ENCODE assay signal across 17 mouse cellular contexts in the genomic region with DNA sequence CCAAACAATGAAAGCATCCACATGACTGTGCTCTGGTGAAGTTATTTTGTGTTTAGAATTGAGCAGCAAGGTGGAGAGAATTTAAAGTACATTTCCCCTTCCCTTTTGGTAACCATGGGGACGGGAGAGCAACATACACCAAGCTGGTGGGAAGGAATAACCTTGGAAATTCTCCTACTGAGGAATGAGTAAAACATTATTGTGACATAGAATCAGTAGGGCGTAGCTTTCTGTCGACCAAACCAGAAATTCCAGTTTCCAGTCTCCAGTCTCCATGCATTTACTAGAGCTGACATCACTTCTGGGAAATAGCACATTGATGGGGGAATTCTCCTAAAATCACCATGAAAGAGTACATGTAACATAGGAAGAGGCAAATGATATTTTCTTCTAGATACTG. TPM values are rescaled to one million over a fixed set of nuclear protein-coding genes. Genes with fewer than 3 reads are reported as not detected.
A peak's percentile ranks its signal among the peaks of the same experiment; 100 is the strongest.
DNase-seq lines count a peak whose midpoint lies in the region; ATAC-seq and TF ChIP-seq lines count a peak whose summit lies in the region.
"Had no signal": no experiment of that assay in that cellular context is flagged by ENCODE, and none has a peak within 500 bp of the region (broad histone marks: within the 10 kb centered on the region; RNA-seq: fewer than 3 reads in every experiment).

No protein-coding gene starts in this region.

- H3K4me2 ChIP-seq in forebrain, postnatal 0 days (ENCODE audit: low read depth): no peak overlapping the region
- H3K4me2 ChIP-seq in forebrain, embryonic 12.5 days: no peak overlapping the region
- no peak overlapping the region for H3K4me2 ChIP-seq in lung, embryonic 14.5 days
- H3K4me2 ChIP-seq: forebrain, embryonic 13.5 days; heart, embryonic 15.5 days; hindbrain, embryonic 12.5 days; limb, embryonic 13.5 days had no signal

- ATAC-seq in forebrain, postnatal 0 days: peak; percentile 47; the same call in 1 of the 2 replicates
- no peak for ATAC-seq in forebrain, embryonic 12.5 days (ENCODE audit: low FRiP score)
- no peak for ATAC-seq in lung, embryonic 14.5 days (ENCODE audit: insufficient read depth)
- ATAC-seq: forebrain, embryonic 13.5 days had no signal

- no peak for DNase-seq in forebrain, postnatal 0 days
- DNase-seq in lung, embryonic 14.5 days: peak; percentile 56
- DNase-seq in lung, postnatal 4 days: no peak
- peak; percentile 12 for DNase-seq in brain, embryonic 14.5 days (ENCODE audit: low read depth)
- DNase-seq in large intestine, adult 2 months (ENCODE audit: low read depth, low spot score): peak; percentile 6
- DNase-seq in heart, adult 11 months: no peak
- DNase-seq in adrenal gland, adult 18-20 months (ENCODE audit: low spot score in 2 of 2): no peak
- DNase-seq: cerebellum, adult 2 months; thymus, postnatal 36 days had no signal

- H3K9me3 ChIP-seq in forebrain, postnatal 0 days (ENCODE audit: low read length): no peaks in the 10 kb centered on the region
- no peaks in the 10 kb centered on the region for H3K9me3 ChIP-seq in forebrain, embryonic 12.5 days
- H3K9me3 ChIP-seq in lung, embryonic 14.5 days (ENCODE audit: low read depth, low read length): no peaks in the 10 kb centered on the region
- H3K9me3 ChIP-seq: forebrain, embryonic 13.5 days; heart, embryonic 15.5 days; hindbrain, embryonic 12.5 days; limb, embryonic 13.5 days; megakaryocyte, embryonic 14.5 days had no signal

- H3K9ac ChIP-seq in forebrain, postnatal 0 days: no peak overlapping the region
- H3K9ac ChIP-seq in forebrain, embryonic 12.5 days: no peak overlapping the region
- H3K9ac ChIP-seq in lung, embryonic 14.5 days: no peak overlapping the region
- H3K9ac ChIP-seq: forebrain, embryonic 13.5 days; heart, embryonic 15.5 days; hindbrain, embryonic 12.5 days; limb, embryonic 13.5 days had no signal

- no peaks in the 10 kb centered on the region for H3K36me3 ChIP-seq in forebrain, postnatal 0 days (ENCODE audit: insufficient read depth)
- no peaks in the 10 kb centered on the region for H3K36me3 ChIP-seq in forebrain, embryonic 12.5 days (replicated peaks)
- no peaks in the 10 kb centered on the region for H3K36me3 ChIP-seq in lung, embryonic 14.5 days (ENCODE audit: insufficient read depth)
- H3K36me3 ChIP-seq: heart, embryonic 15.5 days; hindbrain, embryonic 12.5 days; limb, embryonic 13.5 days had no signal

- H3K27me3 ChIP-seq in forebrain, postnatal 0 days (ENCODE audit: insufficient read depth, low read length): no peaks in the 10 kb centered on the region
- H3K27me3 ChIP-seq in forebrain, embryonic 12.5 days: no peaks in the 10 kb centered on the region
- H3K27me3 ChIP-seq in lung, embryonic 14.5 days (ENCODE audit: insufficient read depth, low read length): no peaks in the 10 kb centered on the region
- H3K27me3 ChIP-seq: CH12.LX; forebrain, embryonic 13.5 days; heart, embryonic 15.5 days; hindbrain, embryonic 12.5 days; limb, embryonic 13.5 days; megakaryocyte, embryonic 14.5 days had no signal

- WGBS in forebrain, postnatal 0 days: 65% methylated on average over 3 of the region's 3 CpGs
- WGBS in forebrain, embryonic 12.5 days: 85% methylated on average over 3 of the region's 3 CpGs
- WGBS in lung, embryonic 14.5 days: 54% methylated on average over 3 of the region's 3 CpGs
- 28% methylated on average over 3 of the region's 3 CpGs for WGBS in large intestine, adult 2 months

- no peaks in the 10 kb centered on the region for H3K4me1 ChIP-seq in forebrain, postnatal 0 days (ENCODE audit: insufficient read depth)
- H3K4me1 ChIP-seq in forebrain, embryonic 12.5 days: no peaks in the 10 kb centered on the region; the same call in 1 of the 2 replicates
- no peaks in the 10 kb centered on the region; the same call in 1 of the 2 replicates for H3K4me1 ChIP-seq in lung, embryonic 14.5 days (ENCODE audit: insufficient read depth)
- H3K4me1 ChIP-seq: heart, embryonic 15.5 days; hindbrain, embryonic 12.5 days; megakaryocyte, embryonic 14.5 days had no signal

- no peak overlapping the region for H3K27ac ChIP-seq in forebrain, postnatal 0 days (ENCODE audit: low read depth, low read length)
- no peak overlapping the region for H3K27ac ChIP-seq in forebrain, embryonic 12.5 days
- H3K27ac ChIP-seq in lung, embryonic 14.5 days (ENCODE audit: low read depth): no peak overlapping the region
- H3K27ac ChIP-seq: forebrain, embryonic 13.5 days; heart, embryonic 15.5 days; hindbrain, embryonic 12.5 days; left cerebral cortex, adult 2 months; limb, embryonic 13.5 days had no signal

- no peak for TF ChIP-seq POLR2A in brain, embryonic 14.5 days (IDR thresholded peaks at IDR 0.05; ENCODE audit: borderline replicate concordance, extremely low read depth, insufficient read depth, insufficient read length, poor library complexity, severe bottlenecking)

- H3K4me3 ChIP-seq in forebrain, postnatal 0 days (ENCODE audit: low read depth, low read length): no peak overlapping the region
- no peak overlapping the region for H3K4me3 ChIP-seq in forebrain, embryonic 12.5 days (replicated peaks)
- no peak overlapping the region for H3K4me3 ChIP-seq in lung, embryonic 14.5 days (ENCODE audit: low read depth, low read length)
- H3K4me3 ChIP-seq: forebrain, embryonic 13.5 days; heart, embryonic 15.5 days; hindbrain, embryonic 12.5 days; left cerebral cortex, adult 2 months; limb, embryonic 13.5 days; megakaryocyte, embryonic 14.5 days had no signal

- no peak for TF ChIP-seq CTCF in forebrain, postnatal 0 days (IDR thresholded peaks at IDR 0.05; ENCODE audit: low read depth)
- no peak for TF ChIP-seq CTCF in lung, embryonic 14.5 days (IDR thresholded peaks at IDR 0.05; ENCODE audit: low read depth)
- TF ChIP-seq CTCF in brain, embryonic 14.5 days (IDR thresholded peaks at IDR 0.05; ENCODE audit: borderline replicate concordance, extremely low read depth, insufficient read depth, insufficient read length): no peak

RNA-seq across cellular contexts. Expression of a gene that starts 28.7 kb away (rescaled TPM):
- total RNA-seq in forebrain, postnatal 0 days (2014; rRNA removed): 78.8 and 103 TPM in 2 replicates
- polyA plus RNA-seq in forebrain, postnatal 0 days (2015; fragmentation: Nextera tagmentation; extraction: Ambion mirVana): 62.3 and 72.7 TPM in 2 replicates
- polyA plus RNA-seq in forebrain, embryonic 12.5 days (2016; fragmentation: Nextera tagmentation; extraction: Ambion mirVana): 201 and 236 TPM in 2 replicates
- polyA plus RNA-seq in lung, embryonic 14.5 days (2014; fragmentation: Nextera tagmentation; extraction: Ambion mirVana): 69.4 and 69.5 TPM in 2 replicates
- polyA plus RNA-seq in brain, embryonic 14.5 days (2012; rRNA removed): 76.7 and 111 TPM in 2 replicates
- polyA plus RNA-seq in large intestine, adult 2 months (2012; rRNA removed): 3.1 and 4.0 TPM in 2 replicates
- total RNA-seq in adrenal gland, adult 18-20 months (2021): 10 to 100 TPM; 33.9 to 35.3 TPM

Comparison
In these comparisons a context has a peak if more than half of its experiments do, and no peak if none do; other contexts are left out.
1. DNase-seq: peak in lung, embryonic 14.5 days (single experiment), brain, embryonic 14.5 days (single experiment) and large intestine, adult 2 months (single experiment); none in forebrain, postnatal 0 days (single experiment), lung, postnatal 4 days (0 of 2), heart, adult 11 months (single experiment) and adrenal gland, adult 18-20 months (0 of 2).
2. RNA of a gene that starts 28.7 kb away (polyA plus RNA-seq): 201 to 236 TPM in forebrain, embryonic 12.5 days, 76.7 to 111 TPM in brain, embryonic 14.5 days, 62.3 to 72.7 TPM in forebrain, postnatal 0 days and 69.4 to 69.5 TPM in lung, embryonic 14.5 days; 3.1 to 4.0 TPM in large intestine, adult 2 months; every median in the first group is over 10 times any median in the second.